ENCODE assay signal across 8 mouse cellular contexts in genomic region chr15:98634541-98635081, GRCm38 (mm10). TPM values are rescaled to one million over a fixed set of nuclear protein-coding genes. Genes with fewer than 3 reads are reported as not detected.
DNase-seq lines count a peak whose midpoint lies in the region; ATAC-seq and TF ChIP-seq lines count a peak whose summit lies in the region.

No protein-coding gene starts in this region.

- H3K9me3 ChIP-seq in embryonic facial prominence, embryonic 14.5 days (ENCODE audit: control insufficient read depth, low read length): no peaks in the 10 kb centered on the region
- no peaks in the 10 kb centered on the region for H3K9me3 ChIP-seq in heart, embryonic 11.5 days (replicated peaks; ENCODE audit: control insufficient read depth, low read length)
- no peaks in the 10 kb centered on the region for H3K9me3 ChIP-seq in kidney, embryonic 15.5 days (replicated peaks)
- no peaks in the 10 kb centered on the region for H3K9me3 ChIP-seq in midbrain, postnatal 0 days (ENCODE audit: low read length)
- H3K9me3 ChIP-seq in stomach, embryonic 14.5 days (ENCODE audit: control insufficient read depth, low read depth, low read length): no peaks in the 10 kb centered on the region

- peaks cover 26% of the 10 kb centered on the region; the same call in 1 of the 2 replicates for H3K27me3 ChIP-seq in embryonic facial prominence, embryonic 14.5 days (replicated peaks; ENCODE audit: control insufficient read depth, insufficient read depth, low read length)
- peaks cover 63% of the 10 kb centered on the region for H3K27me3 ChIP-seq in heart, embryonic 11.5 days (ENCODE audit: control insufficient read depth, insufficient read depth, low read length)
- H3K27me3 ChIP-seq in kidney, embryonic 15.5 days: peaks cover 38% of the 10 kb centered on the region
- peaks cover 22% of the 10 kb centered on the region for H3K27me3 ChIP-seq in liver, adult 2 months (ENCODE audit: control insufficient read depth, insufficient read depth, low read length)
- no peaks in the 10 kb centered on the region for H3K27me3 ChIP-seq in midbrain, postnatal 0 days (ENCODE audit: insufficient read depth, low read length)
- H3K27me3 ChIP-seq in stomach, embryonic 14.5 days (ENCODE audit: control insufficient read depth, insufficient read depth, low read length): no peaks in the 10 kb centered on the region

- peak; percentile 75 for ATAC-seq in embryonic facial prominence, embryonic 14.5 days (ENCODE audit: low read depth)
- peak; percentile 47 for ATAC-seq in heart, embryonic 11.5 days (replicated peaks; ENCODE audit: insufficient number of reproducible peaks, low FRiP score, low TSS enrichment)
- peak; percentile 67 for ATAC-seq in kidney, embryonic 15.5 days (replicated peaks; ENCODE audit: low FRiP score)
- peak; percentile 44 for ATAC-seq in midbrain, postnatal 0 days (ENCODE audit: low FRiP score)
- ATAC-seq in stomach, embryonic 14.5 days (ENCODE audit: insufficient number of reproducible peaks, insufficient read depth, low FRiP score, low read depth): peak; percentile 57

- H3K4me3 ChIP-seq in embryonic facial prominence, embryonic 14.5 days (ENCODE audit: low read depth, low read length): peak overlapping the region; percentile 80
- H3K4me3 ChIP-seq in heart, embryonic 11.5 days (ENCODE audit: low read depth, low read length): peak overlapping the region; percentile 59
- peak overlapping the region; percentile 91 for H3K4me3 ChIP-seq in kidney, embryonic 15.5 days (replicated peaks)
- peak overlapping the region; percentile 55 for H3K4me3 ChIP-seq in liver, adult 2 months (ENCODE audit: insufficient read depth, low read depth, low read length)
- peak overlapping the region; percentile 68 for H3K4me3 ChIP-seq in midbrain, postnatal 0 days (ENCODE audit: low read depth, low read length)
- peak overlapping the region; percentile 61 for H3K4me3 ChIP-seq in stomach, embryonic 14.5 days (ENCODE audit: low read depth, low read length)

- no peaks in the 10 kb centered on the region for H3K79me2 ChIP-seq in liver, adult 2 months (ENCODE audit: control insufficient read depth, insufficient read depth, low read length)

- TF ChIP-seq POLR2A in liver, adult 2 months (IDR thresholded peaks at IDR 0.05; ENCODE audit: extremely low read depth, insufficient read depth, low read length): no peak

- DNase-seq in A20 (ENCODE audit: low read depth, low spot score): peak; percentile 50
- DNase-seq in adrenal gland, postnatal 36 days: peak; percentile 86 to 93
- DNase-seq in embryonic facial prominence, embryonic 14.5 days (ENCODE audit: low spot score): peak; percentile 91
- DNase-seq in liver, adult 2 months (ENCODE audit: extremely low read depth, low read depth, low spot score): no peak
- peak; percentile 72 for DNase-seq in midbrain, postnatal 0 days (ENCODE audit: low spot score)

- peaks cover 36% of the 10 kb centered on the region for H3K4me1 ChIP-seq in embryonic facial prominence, embryonic 14.5 days (ENCODE audit: control insufficient read depth, insufficient read depth, low read length)
- H3K4me1 ChIP-seq in heart, embryonic 11.5 days (ENCODE audit: control insufficient read depth, insufficient read depth, low read length): peaks cover 29% of the 10 kb centered on the region
- peaks cover 68% of the 10 kb centered on the region for H3K4me1 ChIP-seq in kidney, embryonic 15.5 days
- no peaks in the 10 kb centered on the region for H3K4me1 ChIP-seq in liver, adult 2 months (ENCODE audit: control insufficient read depth, insufficient read depth, low read length)
- peaks cover 17% of the 10 kb centered on the region for H3K4me1 ChIP-seq in midbrain, postnatal 0 days (ENCODE audit: insufficient read depth, low read length)
- peaks cover 36% of the 10 kb centered on the region for H3K4me1 ChIP-seq in stomach, embryonic 14.5 days (ENCODE audit: control insufficient read depth, insufficient read depth, low read length)

- peak overlapping the region; percentile 86 for H3K27ac ChIP-seq in embryonic facial prominence, embryonic 14.5 days (replicated peaks; ENCODE audit: low read depth, low read length)
- H3K27ac ChIP-seq in heart, embryonic 11.5 days (ENCODE audit: low read depth, low read length): no peak overlapping the region
- H3K27ac ChIP-seq in kidney, embryonic 15.5 days: peak overlapping the region; percentile 86
- H3K27ac ChIP-seq in liver, adult 2 months (replicated peaks; ENCODE audit: insufficient read depth, low read depth, low read length): no peak overlapping the region
- H3K27ac ChIP-seq in midbrain, postnatal 0 days (ENCODE audit: low read depth, low read length): peak overlapping the region; percentile 98
- peak overlapping the region; percentile 58; the same call in 1 of the 2 replicates for H3K27ac ChIP-seq in stomach, embryonic 14.5 days (ENCODE audit: low read length)

- peak overlapping the region; percentile 97 for H3K4me2 ChIP-seq in embryonic facial prominence, embryonic 14.5 days (ENCODE audit: low read depth, low read length)
- peak overlapping the region; percentile 88 for H3K4me2 ChIP-seq in heart, embryonic 11.5 days
- H3K4me2 ChIP-seq in kidney, embryonic 15.5 days: peak overlapping the region; percentile 87
- H3K4me2 ChIP-seq in midbrain, postnatal 0 days (ENCODE audit: low read depth, low read length, poor library complexity, severe bottlenecking): peak overlapping the region; percentile 88
- H3K4me2 ChIP-seq in stomach, embryonic 14.5 days (replicated peaks; ENCODE audit: low read depth, low read length): peak overlapping the region; percentile 87

- H3K36me3 ChIP-seq in embryonic facial prominence, embryonic 14.5 days (ENCODE audit: control insufficient read depth, insufficient read depth, low read length): peaks cover 6% of the 10 kb centered on the region; the same call in 1 of the 2 replicates
- H3K36me3 ChIP-seq in heart, embryonic 11.5 days (ENCODE audit: control insufficient read depth, insufficient read depth, low read length): no peaks in the 10 kb centered on the region
- peaks cover 3% of the 10 kb centered on the region; the same call in 1 of the 2 replicates for H3K36me3 ChIP-seq in kidney, embryonic 15.5 days
- H3K36me3 ChIP-seq in liver, adult 2 months (ENCODE audit: control insufficient read depth, insufficient read depth, low read length): no peaks in the 10 kb centered on the region
- H3K36me3 ChIP-seq in midbrain, postnatal 0 days (ENCODE audit: insufficient read depth, low read length): peaks cover under 1% of the 10 kb centered on the region; the same call in 1 of the 2 replicates
- H3K36me3 ChIP-seq in stomach, embryonic 14.5 days (ENCODE audit: control insufficient read depth, insufficient read depth, low read length): no peaks in the 10 kb centered on the region; the same call in 1 of the 2 replicates

- peak overlapping the region; percentile 79 for H3K9ac ChIP-seq in embryonic facial prominence, embryonic 14.5 days (ENCODE audit: low read depth, low read length)
- peak overlapping the region; percentile 72 for H3K9ac ChIP-seq in heart, embryonic 11.5 days (ENCODE audit: low read depth, low read length)
- peak overlapping the region; percentile 81 for H3K9ac ChIP-seq in kidney, embryonic 15.5 days
- H3K9ac ChIP-seq in liver, adult 2 months (ENCODE audit: low read depth, low read length): peak overlapping the region; percentile 21; the same call in 1 of the 2 replicates
- H3K9ac ChIP-seq in midbrain, postnatal 0 days (replicated peaks; ENCODE audit: low read length, poor library complexity, severe bottlenecking): peak overlapping the region; percentile 93
- H3K9ac ChIP-seq in stomach, embryonic 14.5 days (replicated peaks; ENCODE audit: low read depth, low read length): peak overlapping the region; percentile 47

- 2% methylated on average over 46 of the region's 65 CpGs for WGBS in embryonic facial prominence, embryonic 14.5 days
- 1% methylated on average over 48 of the region's 65 CpGs for WGBS in heart, embryonic 11.5 days (ENCODE audit: insufficient replicate concordance)
- WGBS in kidney, embryonic 15.5 days: under 1% methylated on average over 55 of the region's 65 CpGs
- WGBS in liver, adult 2 months: 2% methylated on average over 58 of the region's 65 CpGs
- WGBS in midbrain, postnatal 0 days: 1% methylated on average over 47 of the region's 65 CpGs
- WGBS in stomach, embryonic 14.5 days: 1% methylated on average over 59 of the region's 65 CpGs

- TF ChIP-seq CTCF in liver, adult 2 months (IDR thresholded peaks at IDR 0.05; ENCODE audit: low read depth, low read length): no peak
- no peak for TF ChIP-seq CTCF in midbrain, postnatal 0 days (IDR thresholded peaks at IDR 0.05)

RNA-seq across cellular contexts. Expression of gene Cacnb3, which starts 4.0 kb away (rescaled TPM):
- total RNA-seq in adrenal gland, postnatal 36 days (2021): 10 to 100 TPM; 10.2 to 13.3 TPM
- 29.0 and 37.0 TPM in 2 replicates for polyA plus RNA-seq in embryonic facial prominence, embryonic 14.5 days (2014; fragmentation: Nextera tagmentation; extraction: Ambion mirVana)
- 9.8 and 9.9 TPM in 2 replicates for polyA plus RNA-seq in heart, embryonic 11.5 days (2014; fragmentation: Nextera tagmentation; extraction: Ambion mirVana)
- polyA plus RNA-seq in kidney, embryonic 15.5 days (2015; fragmentation: Nextera tagmentation; extraction: Ambion mirVana): 29.8 and 36.6 TPM in 2 replicates
- total RNA-seq in liver, adult 2 months (2014; rRNA removed): 0.27 and 0.28 TPM in 2 replicates
- polyA plus RNA-seq in liver, adult 2 months (2012; rRNA removed): 0.75 and 0.86 TPM in 2 replicates
- total RNA-seq in midbrain, postnatal 0 days (2014; rRNA removed): 211 and 239 TPM in 2 replicates
- polyA plus RNA-seq in midbrain, postnatal 0 days (2015; fragmentation: Nextera tagmentation; extraction: Ambion mirVana): 150 and 155 TPM in 2 replicates
- 34.4 TPM in 2 replicates for polyA plus RNA-seq in stomach, embryonic 14.5 days (2014; fragmentation: Nextera tagmentation; extraction: Ambion mirVana)

RNA-seq across cellular contexts. Expression of gene Adcy6, which starts 24.7 kb away (rescaled TPM):
- total RNA-seq in adrenal gland, postnatal 36 days (2021): 10 to 100 TPM; 43.8 to 62.6 TPM
- polyA plus RNA-seq in embryonic facial prominence, embryonic 14.5 days (2014; fragmentation: Nextera tagmentation; extraction: Ambion mirVana): 14.9 and 18.8 TPM in 2 replicates
- 24.5 and 34.8 TPM in 2 replicates for polyA plus RNA-seq in heart, embryonic 11.5 days (2014; fragmentation: Nextera tagmentation; extraction: Ambion mirVana)
- 23.6 and 25.4 TPM in 2 replicates for polyA plus RNA-seq in kidney, embryonic 15.5 days (2015; fragmentation: Nextera tagmentation; extraction: Ambion mirVana)
- 8.9 and 11.8 TPM in 2 replicates for total RNA-seq in liver, adult 2 months (2014; rRNA removed)
- polyA plus RNA-seq in liver, adult 2 months (2012; rRNA removed): 13.7 and 16.3 TPM in 2 replicates
- 38.0 and 40.3 TPM in 2 replicates for total RNA-seq in midbrain, postnatal 0 days (2014; rRNA removed)
- polyA plus RNA-seq in midbrain, postnatal 0 days (2015; fragmentation: Nextera tagmentation; extraction: Ambion mirVana): 5.5 and 7.2 TPM in 2 replicates
- polyA plus RNA-seq in stomach, embryonic 14.5 days (2014; fragmentation: Nextera tagmentation; extraction: Ambion mirVana): 21.9 and 23.0 TPM in 2 replicates

RNA-seq across cellular contexts. Expression of gene Ddx23, which starts 28.1 kb away (rescaled TPM):
- total RNA-seq in adrenal gland, postnatal 36 days (2021): 10 to 100 TPM; 75.5 to 84.3 TPM
- polyA plus RNA-seq in embryonic facial prominence, embryonic 14.5 days (2014; fragmentation: Nextera tagmentation; extraction: Ambion mirVana): 21.5 and 23.4 TPM in 2 replicates
- 11.2 and 19.6 TPM in 2 replicates for polyA plus RNA-seq in heart, embryonic 11.5 days (2014; fragmentation: Nextera tagmentation; extraction: Ambion mirVana)
- polyA plus RNA-seq in kidney, embryonic 15.5 days (2015; fragmentation: Nextera tagmentation; extraction: Ambion mirVana): 23.1 and 23.7 TPM in 2 replicates
- 27.6 and 33.9 TPM in 2 replicates for total RNA-seq in liver, adult 2 months (2014; rRNA removed)
- 15.4 and 18.8 TPM in 2 replicates for polyA plus RNA-seq in liver, adult 2 months (2012; rRNA removed)
- total RNA-seq in midbrain, postnatal 0 days (2014; rRNA removed): 46.7 and 50.5 TPM in 2 replicates
- polyA plus RNA-seq in midbrain, postnatal 0 days (2015; fragmentation: Nextera tagmentation; extraction: Ambion mirVana): 14.0 and 20.5 TPM in 2 replicates
- 30.1 and 30.3 TPM in 2 replicates for polyA plus RNA-seq in stomach, embryonic 14.5 days (2014; fragmentation: Nextera tagmentation; extraction: Ambion mirVana)

RNA-seq across cellular contexts. Expression of gene Rnd1, which starts 42.6 kb away (rescaled TPM):
- total RNA-seq in adrenal gland, postnatal 36 days (2021): 1 to 10 TPM; 2.1 to 2.4 TPM
- 0.42 TPM in 2 replicates for polyA plus RNA-seq in embryonic facial prominence, embryonic 14.5 days (2014; fragmentation: Nextera tagmentation; extraction: Ambion mirVana)
- polyA plus RNA-seq in heart, embryonic 11.5 days (2014; fragmentation: Nextera tagmentation; extraction: Ambion mirVana): 1.2 and 1.6 TPM in 2 replicates
- polyA plus RNA-seq in kidney, embryonic 15.5 days (2015; fragmentation: Nextera tagmentation; extraction: Ambion mirVana): 0.62 and 0.99 TPM in 2 replicates
- total RNA-seq in liver, adult 2 months (2014; rRNA removed): 20.0 and 23.2 TPM in 2 replicates
- 7.4 and 21.3 TPM in 2 replicates for polyA plus RNA-seq in liver, adult 2 months (2012; rRNA removed)
- total RNA-seq in midbrain, postnatal 0 days (2014; rRNA removed): 34.5 and 42.9 TPM in 2 replicates
- 20.7 and 24.9 TPM in 2 replicates for polyA plus RNA-seq in midbrain, postnatal 0 days (2015; fragmentation: Nextera tagmentation; extraction: Ambion mirVana)
- 0.75 and 0.83 TPM in 2 replicates for polyA plus RNA-seq in stomach, embryonic 14.5 days (2014; fragmentation: Nextera tagmentation; extraction: Ambion mirVana)

Comparison
In these comparisons a context has a peak if more than half of its experiments do, and no peak if none do; other contexts are left out.
1. H3K27ac ChIP-seq: peak in embryonic facial prominence, embryonic 14.5 days (single experiment), kidney, embryonic 15.5 days (single experiment), midbrain, postnatal 0 days (single experiment) and stomach, embryonic 14.5 days (single experiment); none in heart, embryonic 11.5 days (single experiment) and liver, adult 2 months (single experiment).
2. H3K9ac ChIP-seq: peak in every context shown above with its lines; median percentile 93 in midbrain, postnatal 0 days; 81 in kidney, embryonic 15.5 days; 79 in embryonic facial prominence, embryonic 14.5 days; 72 in heart, embryonic 11.5 days; 47 in stomach, embryonic 14.5 days; 21 in liver, adult 2 months.
3. Peak in every context shown above with its lines, with median percentiles within 50 percentile points of each other: ATAC-seq, H3K4me2 ChIP-seq and H3K4me3 ChIP-seq.